ENCODE assay signal across 11 mouse cellular contexts in genomic region chr19:5713255-5713654, GRCm38 (mm10). TPM values are rescaled to one million over a fixed set of nuclear protein-coding genes. Genes with fewer than 3 reads are reported as not detected.
DNase-seq lines count a peak whose midpoint lies in the region; ATAC-seq and TF ChIP-seq lines count a peak whose summit lies in the region.
"Had no signal": no experiment of that assay in that cellular context is flagged by ENCODE, and none has a peak within 500 bp of the region (broad histone marks: within the 10 kb centered on the region; RNA-seq: fewer than 3 reads in every experiment).

No protein-coding gene starts in this region.

- peaks cover 35% of the 10 kb centered on the region for H3K36me3 ChIP-seq in hindbrain, embryonic 15.5 days
- H3K36me3 ChIP-seq in hindbrain, embryonic 14.5 days (replicated peaks; ENCODE audit: control insufficient read depth, insufficient read depth) = peaks cover 76% of the 10 kb centered on the region
- H3K36me3 ChIP-seq in midbrain, postnatal 0 days (ENCODE audit: insufficient read depth, low read length) = peaks cover 25% of the 10 kb centered on the region
- H3K36me3 ChIP-seq in midbrain, embryonic 13.5 days = peaks cover 56% of the 10 kb centered on the region
- peaks cover 79% of the 10 kb centered on the region for H3K36me3 ChIP-seq in limb, embryonic 12.5 days
- H3K36me3 ChIP-seq in stomach, embryonic 15.5 days = peaks cover 32% of the 10 kb centered on the region

- H3K9ac ChIP-seq in hindbrain, embryonic 15.5 days = 0 out of 2 replicates have a peak overlapping the region, but pooled peaks have one; percentile 7
- no peak overlapping the region for H3K9ac ChIP-seq in hindbrain, embryonic 14.5 days
- H3K9ac ChIP-seq in midbrain, postnatal 0 days (replicated peaks; ENCODE audit: low read length, poor library complexity, severe bottlenecking) = no peak overlapping the region
- H3K9ac ChIP-seq in midbrain, embryonic 13.5 days (replicated peaks) = no peak overlapping the region; the same call in 1 of the 2 replicates
- peak overlapping the region; percentile 18; the same call in 1 of the 2 replicates for H3K9ac ChIP-seq in limb, embryonic 12.5 days (replicated peaks)
- H3K9ac ChIP-seq in stomach, embryonic 15.5 days = no peak overlapping the region

- DNase-seq in hindbrain, embryonic 14.5 days (ENCODE audit: low spot score) = no peak
- DNase-seq in midbrain, postnatal 0 days (ENCODE audit: low spot score) = no peak
- DNase-seq in MN1 (ENCODE audit: low spot score) = no peak
- DNase-seq in T-cell, adult 2 months (ENCODE audit: low spot score) = no peak

- no peaks in the 10 kb centered on the region for H3K9me3 ChIP-seq in hindbrain, embryonic 15.5 days
- no peaks in the 10 kb centered on the region for H3K9me3 ChIP-seq in hindbrain, embryonic 14.5 days (ENCODE audit: control insufficient read depth, low read length)
- H3K9me3 ChIP-seq in midbrain, postnatal 0 days (ENCODE audit: low read length) = no peaks in the 10 kb centered on the region
- H3K9me3 ChIP-seq in midbrain, embryonic 13.5 days = no peaks in the 10 kb centered on the region
- H3K9me3 ChIP-seq in limb, embryonic 12.5 days = no peaks in the 10 kb centered on the region
- no peaks in the 10 kb centered on the region for H3K9me3 ChIP-seq in stomach, embryonic 15.5 days

- no peak overlapping the region for H3K27ac ChIP-seq in hindbrain, embryonic 15.5 days (replicated peaks)
- H3K27ac ChIP-seq in hindbrain, embryonic 14.5 days = no peak overlapping the region
- H3K27ac ChIP-seq in midbrain, postnatal 0 days (ENCODE audit: low read depth, low read length) = no peak overlapping the region
- H3K27ac ChIP-seq in midbrain, embryonic 13.5 days = no peak overlapping the region
- H3K27ac ChIP-seq in limb, embryonic 12.5 days = peak overlapping the region; percentile 79
- peak overlapping the region; percentile 48 for H3K27ac ChIP-seq in stomach, embryonic 15.5 days

- TF ChIP-seq CTCF in midbrain, postnatal 0 days (IDR thresholded peaks at IDR 0.05) = no peak

- ATAC-seq in hindbrain, embryonic 15.5 days (ENCODE audit: low FRiP score, low read depth) = no peak
- no peak for ATAC-seq in hindbrain, embryonic 14.5 days (ENCODE audit: low FRiP score)
- ATAC-seq in midbrain, postnatal 0 days (ENCODE audit: low FRiP score) = no peak
- ATAC-seq in midbrain, embryonic 13.5 days = no peak
- ATAC-seq in limb, embryonic 12.5 days (ENCODE audit: insufficient number of reproducible peaks, insufficient read depth, low FRiP score, low TSS enrichment, low read depth) = 0 out of 2 replicates have a peak, but pooled peaks have one; percentile 11
- no peak for ATAC-seq in stomach, embryonic 15.5 days (ENCODE audit: insufficient read depth, low FRiP score, low read depth)

- peak overlapping the region; percentile 33 for H3K4me2 ChIP-seq in hindbrain, embryonic 15.5 days
- no peak overlapping the region for H3K4me2 ChIP-seq in hindbrain, embryonic 14.5 days (replicated peaks)
- H3K4me2 ChIP-seq in midbrain, postnatal 0 days (ENCODE audit: low read depth, low read length, poor library complexity, severe bottlenecking) = peak overlapping the region; percentile 74
- no peak overlapping the region for H3K4me2 ChIP-seq in midbrain, embryonic 13.5 days (replicated peaks)
- H3K4me2 ChIP-seq in limb, embryonic 12.5 days = peak overlapping the region; percentile 26
- no peak overlapping the region for H3K4me2 ChIP-seq in stomach, embryonic 15.5 days

- peaks cover 32% of the 10 kb centered on the region for H3K4me1 ChIP-seq in hindbrain, embryonic 15.5 days (replicated peaks)
- peaks cover 14% of the 10 kb centered on the region for H3K4me1 ChIP-seq in hindbrain, embryonic 14.5 days (replicated peaks; ENCODE audit: control insufficient read depth, insufficient read depth, low read length)
- H3K4me1 ChIP-seq in midbrain, postnatal 0 days (ENCODE audit: insufficient read depth, low read length) = peaks cover 13% of the 10 kb centered on the region; the same call in 1 of the 2 replicates
- peaks cover 30% of the 10 kb centered on the region for H3K4me1 ChIP-seq in midbrain, embryonic 13.5 days (replicated peaks)
- peaks cover 35% of the 10 kb centered on the region for H3K4me1 ChIP-seq in limb, embryonic 12.5 days (replicated peaks)
- peaks cover 18% of the 10 kb centered on the region for H3K4me1 ChIP-seq in stomach, embryonic 15.5 days

- H3K4me3 ChIP-seq in hindbrain, embryonic 15.5 days = no peak overlapping the region
- no peak overlapping the region for H3K4me3 ChIP-seq in hindbrain, embryonic 14.5 days (replicated peaks; ENCODE audit: low read length)
- peak overlapping the region; percentile 23 for H3K4me3 ChIP-seq in midbrain, postnatal 0 days (ENCODE audit: low read depth, low read length)
- H3K4me3 ChIP-seq in midbrain, embryonic 13.5 days (replicated peaks) = no peak overlapping the region
- H3K4me3 ChIP-seq in limb, embryonic 12.5 days (replicated peaks) = no peak overlapping the region
- H3K4me3 ChIP-seq in stomach, embryonic 15.5 days (replicated peaks) = no peak overlapping the region

- no peaks in the 10 kb centered on the region for H3K27me3 ChIP-seq in hindbrain, embryonic 15.5 days
- H3K27me3 ChIP-seq in hindbrain, embryonic 14.5 days (ENCODE audit: control insufficient read depth, insufficient read depth, low read length) = no peaks in the 10 kb centered on the region
- no peaks in the 10 kb centered on the region for H3K27me3 ChIP-seq in midbrain, postnatal 0 days (ENCODE audit: insufficient read depth, low read length)
- H3K27me3 ChIP-seq in midbrain, embryonic 13.5 days = no peaks in the 10 kb centered on the region
- peaks cover 5% of the 10 kb centered on the region; the same call in 1 of the 2 replicates for H3K27me3 ChIP-seq in limb, embryonic 12.5 days
- H3K27me3 ChIP-seq in stomach, embryonic 15.5 days (replicated peaks) = no peaks in the 10 kb centered on the region

- 80% methylated on average over 5 of the region's 5 CpGs for WGBS in hindbrain, embryonic 15.5 days
- WGBS in hindbrain, embryonic 14.5 days = 86% methylated on average over 5 of the region's 5 CpGs
- WGBS in midbrain, postnatal 0 days = 73% methylated on average over 5 of the region's 5 CpGs
- 78% methylated on average over 5 of the region's 5 CpGs for WGBS in midbrain, embryonic 13.5 days
- WGBS in limb, embryonic 12.5 days = 69% methylated on average over 5 of the region's 5 CpGs
- WGBS in stomach, embryonic 15.5 days = 64% methylated on average over 5 of the region's 5 CpGs

RNA-seq across cellular contexts. Expression of gene Kcnk7, which starts 9.1 kb away (rescaled TPM):
- polyA plus RNA-seq in hindbrain, embryonic 15.5 days (2015; fragmentation: Nextera tagmentation; extraction: Ambion mirVana) = 0.14 and 0.30 TPM in 2 replicates
- polyA plus RNA-seq in hindbrain, embryonic 14.5 days (2014; fragmentation: Nextera tagmentation; extraction: Ambion mirVana) = 0.36 TPM in 1 of 2 replicates, not detected in the other
- total RNA-seq in midbrain, postnatal 0 days (2014; rRNA removed) = not detected in 2 replicates
- 0.47 and 0.49 TPM in 2 replicates for polyA plus RNA-seq in midbrain, postnatal 0 days (2015; fragmentation: Nextera tagmentation; extraction: Ambion mirVana)
- polyA plus RNA-seq in midbrain, embryonic 13.5 days (2015; fragmentation: Nextera tagmentation; extraction: Ambion mirVana) = 0.15 TPM in 1 of 2 replicates, not detected in the other
- 0.40 TPM in 1 of 2 replicates, not detected in the other for polyA plus RNA-seq in limb, embryonic 12.5 days (2016; fragmentation: Nextera tagmentation; extraction: Ambion mirVana)
- polyA plus RNA-seq in stomach, embryonic 15.5 days (2015; fragmentation: Nextera tagmentation; extraction: Ambion mirVana) = 0.52 and 1.3 TPM in 2 replicates
- total RNA-seq: adrenal gland, postnatal 4 days; gastrocnemius, adult 18-20 months had no signal
- polyA plus RNA-seq: large intestine, adult 2 months had no signal

RNA-seq across cellular contexts. Expression of gene Ehbp1l1, which starts 12.9 kb away (rescaled TPM):
- polyA plus RNA-seq in hindbrain, embryonic 15.5 days (2015; fragmentation: Nextera tagmentation; extraction: Ambion mirVana) = 15.5 and 19.7 TPM in 2 replicates
- 9.2 and 12.5 TPM in 2 replicates for polyA plus RNA-seq in hindbrain, embryonic 14.5 days (2014; fragmentation: Nextera tagmentation; extraction: Ambion mirVana)
- total RNA-seq in midbrain, postnatal 0 days (2014; rRNA removed) = 25.6 and 26.3 TPM in 2 replicates
- polyA plus RNA-seq in midbrain, postnatal 0 days (2015; fragmentation: Nextera tagmentation; extraction: Ambion mirVana) = 65.2 and 65.4 TPM in 2 replicates
- polyA plus RNA-seq in midbrain, embryonic 13.5 days (2015; fragmentation: Nextera tagmentation; extraction: Ambion mirVana) = 8.9 and 10.5 TPM in 2 replicates
- 15.9 and 16.5 TPM in 2 replicates for polyA plus RNA-seq in limb, embryonic 12.5 days (2016; fragmentation: Nextera tagmentation; extraction: Ambion mirVana)
- polyA plus RNA-seq in stomach, embryonic 15.5 days (2015; fragmentation: Nextera tagmentation; extraction: Ambion mirVana) = 45.0 and 50.0 TPM in 2 replicates

RNA-seq across cellular contexts. Expression of gene Fam89b, which starts 16.2 kb away (rescaled TPM):
- polyA plus RNA-seq in hindbrain, embryonic 15.5 days (2015; fragmentation: Nextera tagmentation; extraction: Ambion mirVana) = 139 and 149 TPM in 2 replicates
- 140 and 144 TPM in 2 replicates for polyA plus RNA-seq in hindbrain, embryonic 14.5 days (2014; fragmentation: Nextera tagmentation; extraction: Ambion mirVana)
- total RNA-seq in midbrain, postnatal 0 days (2014; rRNA removed) = 161 and 178 TPM in 2 replicates
- polyA plus RNA-seq in midbrain, postnatal 0 days (2015; fragmentation: Nextera tagmentation; extraction: Ambion mirVana) = 126 TPM in 2 replicates
- 179 and 197 TPM in 2 replicates for polyA plus RNA-seq in midbrain, embryonic 13.5 days (2015; fragmentation: Nextera tagmentation; extraction: Ambion mirVana)
- 140 and 143 TPM in 2 replicates for polyA plus RNA-seq in limb, embryonic 12.5 days (2016; fragmentation: Nextera tagmentation; extraction: Ambion mirVana)
- 76.4 and 81.5 TPM in 2 replicates for polyA plus RNA-seq in stomach, embryonic 15.5 days (2015; fragmentation: Nextera tagmentation; extraction: Ambion mirVana)

RNA-seq across cellular contexts. Expression of gene Pcnx3, which starts 24.5 kb away (rescaled TPM):
- polyA plus RNA-seq in hindbrain, embryonic 15.5 days (2015; fragmentation: Nextera tagmentation; extraction: Ambion mirVana) = 23.9 and 26.7 TPM in 2 replicates
- polyA plus RNA-seq in hindbrain, embryonic 14.5 days (2014; fragmentation: Nextera tagmentation; extraction: Ambion mirVana) = 28.3 and 32.1 TPM in 2 replicates
- total RNA-seq in midbrain, postnatal 0 days (2014; rRNA removed) = 95.5 and 103 TPM in 2 replicates
- polyA plus RNA-seq in midbrain, postnatal 0 days (2015; fragmentation: Nextera tagmentation; extraction: Ambion mirVana) = 18.4 and 19.1 TPM in 2 replicates
- 25.6 and 29.1 TPM in 2 replicates for polyA plus RNA-seq in midbrain, embryonic 13.5 days (2015; fragmentation: Nextera tagmentation; extraction: Ambion mirVana)
- 35.9 and 38.3 TPM in 2 replicates for polyA plus RNA-seq in limb, embryonic 12.5 days (2016; fragmentation: Nextera tagmentation; extraction: Ambion mirVana)
- polyA plus RNA-seq in stomach, embryonic 15.5 days (2015; fragmentation: Nextera tagmentation; extraction: Ambion mirVana) = 17.7 and 19.3 TPM in 2 replicates

RNA-seq across cellular contexts. Expression of gene Map3k11, which starts 24.7 kb away (rescaled TPM):
- 12.3 and 13.4 TPM in 2 replicates for polyA plus RNA-seq in hindbrain, embryonic 15.5 days (2015; fragmentation: Nextera tagmentation; extraction: Ambion mirVana)
- polyA plus RNA-seq in hindbrain, embryonic 14.5 days (2014; fragmentation: Nextera tagmentation; extraction: Ambion mirVana) = 11.4 and 11.5 TPM in 2 replicates
- total RNA-seq in midbrain, postnatal 0 days (2014; rRNA removed) = 18.3 and 24.0 TPM in 2 replicates
- polyA plus RNA-seq in midbrain, postnatal 0 days (2015; fragmentation: Nextera tagmentation; extraction: Ambion mirVana) = 9.6 and 10.6 TPM in 2 replicates
- 11.4 and 15.1 TPM in 2 replicates for polyA plus RNA-seq in midbrain, embryonic 13.5 days (2015; fragmentation: Nextera tagmentation; extraction: Ambion mirVana)
- 19.4 and 19.6 TPM in 2 replicates for polyA plus RNA-seq in limb, embryonic 12.5 days (2016; fragmentation: Nextera tagmentation; extraction: Ambion mirVana)
- 27.7 and 32.3 TPM in 2 replicates for polyA plus RNA-seq in stomach, embryonic 15.5 days (2015; fragmentation: Nextera tagmentation; extraction: Ambion mirVana)

Comparison
In these comparisons a context has a peak if more than half of its experiments do, and no peak if none do; other contexts are left out.
1. H3K4me2 ChIP-seq: peak in hindbrain, embryonic 15.5 days (single experiment), midbrain, postnatal 0 days (single experiment) and limb, embryonic 12.5 days (single experiment); none in hindbrain, embryonic 14.5 days (single experiment), midbrain, embryonic 13.5 days (single experiment) and stomach, embryonic 15.5 days (single experiment).
2. H3K9ac ChIP-seq: peak in hindbrain, embryonic 15.5 days (single experiment) and limb, embryonic 12.5 days (single experiment); none in hindbrain, embryonic 14.5 days (single experiment), midbrain, postnatal 0 days (single experiment), midbrain, embryonic 13.5 days (single experiment) and stomach, embryonic 15.5 days (single experiment).
3. H3K27ac ChIP-seq: peak in limb, embryonic 12.5 days (single experiment) and stomach, embryonic 15.5 days (single experiment); none in hindbrain, embryonic 15.5 days (single experiment), hindbrain, embryonic 14.5 days (single experiment), midbrain, postnatal 0 days (single experiment) and midbrain, embryonic 13.5 days (single experiment).